Mouse (Mus musculus) mammary gland, adult 2 months (tissue): Measurements from ENCODE around the gene Cyp2c70. TPM values are rescaled to one million over a fixed set of nuclear protein-coding genes. Genes with fewer than 3 reads are reported as not detected.

ENCODE experiments used
- polyA plus RNA-seq: library from polyadenylated mRNA; depleted of rRNA; stranded (reverse); fragments of >200 nt; gene quantifications from 2 replicates; pipeline ENCODE4 v1.2.3, GENCODE M21; 2012; ENCODE audit warnings: low replicate concordance; rRNA removed

The Cyp2c70 gene
- 0.42 TPM in 1 of 2 replicates, not detected in the other for polyA plus RNA-seq

DNA sequence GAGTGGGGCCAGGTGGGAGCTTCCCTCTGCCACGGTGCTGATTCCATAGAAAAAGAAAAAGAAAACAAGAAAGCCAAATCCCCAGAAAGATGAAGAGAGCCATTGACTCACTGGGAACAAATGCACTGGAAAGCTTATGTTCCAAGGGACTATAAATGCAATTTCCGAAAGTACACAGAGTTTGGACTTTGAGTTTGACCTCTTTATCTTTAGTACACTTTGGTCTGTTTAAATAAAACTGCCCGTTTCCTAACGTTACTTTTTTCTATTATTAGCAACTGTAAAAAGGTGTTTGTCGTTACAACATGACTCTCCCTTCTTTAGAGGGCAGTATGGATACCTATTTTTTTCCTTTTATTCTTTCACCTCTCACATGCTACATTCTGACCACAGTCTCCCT is at the start of gene Cyp2c70:
TSS of gene Cyp2c70 (minus strand) at position 174 of the 400 bp plus-strand sequence.

Other genes with a start within 250 kb of the Cyp2c70 start
- gene Cyp2c37, start 194.9 kb downstream of the Cyp2c70 start, polyA plus RNA-seq, result 0.37 TPM in 1 of 2 replicates, not detected in the other
- 0.09 and 0.59 TPM in 2 replicates for gene Cyp2c54, start 113.5 kb downstream of the Cyp2c70 start, polyA plus RNA-seq
- gene Cyp2c50, start 97.6 kb downstream of the Cyp2c70 start, polyA plus RNA-seq, result 2.1 TPM in 1 of 2 replicates, not detected in the other
- gene Pdlim1, start 84.5 kb upstream of the Cyp2c70 start, polyA plus RNA-seq, result 58.0 and 93.0 TPM in 2 replicates